ENCODE assay signal across 19 mouse cellular contexts in genomic region chr1:155843538-155843937, GRCm38 (mm10). TPM values are rescaled to one million over a fixed set of nuclear protein-coding genes. Genes with fewer than 3 reads are reported as not detected.
DNase-seq lines count a peak whose midpoint lies in the region; ATAC-seq lines count a peak whose summit lies in the region.
"Had no signal": no experiment of that assay in that cellular context is flagged by ENCODE, and none has a peak within 500 bp of the region (broad histone marks: within the 10 kb centered on the region; RNA-seq: fewer than 3 reads in every experiment).

No protein-coding gene starts in this region.

- DNase-seq in heart, adult 11 months: peak; percentile 70
- no peak for DNase-seq in kidney, postnatal 4 days
- DNase-seq in thymus, postnatal 0 days (ENCODE audit: low spot score): peak; percentile 7
- DNase-seq in thymus, postnatal 10 days (ENCODE audit: low spot score in 2 of 2): no peak
- no peak for DNase-seq in limb, embryonic 10.5 days (ENCODE audit: low spot score)
- DNase-seq in urinary bladder, postnatal 4 days (ENCODE audit: low spot score in 2 of 2): no peak
- DNase-seq: adrenal gland, postnatal 14 days; cerebellum, adult 2 months; forebrain, postnatal 0 days; gastrocnemius, adult 2 months; kidney, postnatal 14 days; thymus, postnatal 25 days had no signal

- no peak overlapping the region for H3K9ac ChIP-seq in heart, embryonic 11.5 days (ENCODE audit: low read depth, low read length)
- no peak overlapping the region for H3K9ac ChIP-seq in kidney, embryonic 14.5 days (ENCODE audit: low read depth, low read length)
- H3K9ac ChIP-seq: embryonic facial prominence, embryonic 12.5 days; forebrain, postnatal 0 days; hindbrain, embryonic 15.5 days; neural tube, embryonic 12.5 days; stomach, embryonic 15.5 days had no signal

- H3K4me1 ChIP-seq in heart, embryonic 11.5 days (ENCODE audit: control insufficient read depth, insufficient read depth, low read length): peaks cover 9% of the 10 kb centered on the region
- 0 out of 2 replicates have a peak, but pooled peaks cover 6% of the 10 kb centered on the region for H3K4me1 ChIP-seq in kidney, embryonic 14.5 days (ENCODE audit: control insufficient read depth, insufficient read depth, low read length)
- H3K4me1 ChIP-seq in limb, embryonic 10.5 days: no peaks in the 10 kb centered on the region
- H3K4me1 ChIP-seq: embryonic facial prominence, embryonic 12.5 days; hindbrain, embryonic 15.5 days; midbrain, embryonic 10.5 days; neural tube, embryonic 12.5 days; stomach, embryonic 15.5 days had no signal

- no peak overlapping the region for H3K4me2 ChIP-seq in heart, embryonic 11.5 days
- no peak overlapping the region for H3K4me2 ChIP-seq in kidney, embryonic 14.5 days (replicated peaks; ENCODE audit: low read depth, low read length)
- H3K4me2 ChIP-seq: embryonic facial prominence, embryonic 12.5 days; hindbrain, embryonic 15.5 days; neural tube, embryonic 12.5 days; stomach, embryonic 15.5 days had no signal

- H3K36me3 ChIP-seq in heart, embryonic 11.5 days (ENCODE audit: control insufficient read depth, insufficient read depth, low read length): 0 out of 2 replicates have a peak, but pooled peaks cover 6% of the 10 kb centered on the region
- H3K36me3 ChIP-seq in kidney, embryonic 14.5 days (ENCODE audit: control insufficient read depth, insufficient read depth, low read length): peaks cover 27% of the 10 kb centered on the region
- H3K36me3 ChIP-seq in limb, embryonic 10.5 days: peaks cover 36% of the 10 kb centered on the region

- no peaks in the 10 kb centered on the region for H3K9me3 ChIP-seq in heart, embryonic 11.5 days (replicated peaks; ENCODE audit: control insufficient read depth, low read length)
- H3K9me3 ChIP-seq in kidney, embryonic 14.5 days (ENCODE audit: control insufficient read depth, low read length): no peaks in the 10 kb centered on the region
- H3K9me3 ChIP-seq in limb, embryonic 10.5 days (replicated peaks): no peaks in the 10 kb centered on the region
- H3K9me3 ChIP-seq: embryonic facial prominence, embryonic 12.5 days; hindbrain, embryonic 15.5 days; midbrain, embryonic 10.5 days; neural tube, embryonic 12.5 days; stomach, embryonic 15.5 days had no signal

- ATAC-seq in heart, embryonic 11.5 days (replicated peaks; ENCODE audit: insufficient number of reproducible peaks, low FRiP score, low TSS enrichment): no peak
- ATAC-seq in kidney, embryonic 14.5 days (ENCODE audit: low FRiP score, low TSS enrichment): 0 out of 2 replicates have a peak, but pooled peaks have one; percentile 28
- ATAC-seq: forebrain, postnatal 0 days had no signal

- no peak overlapping the region for H3K4me3 ChIP-seq in heart, embryonic 11.5 days (ENCODE audit: low read depth, low read length)
- no peak overlapping the region for H3K4me3 ChIP-seq in kidney, embryonic 14.5 days (ENCODE audit: low read length)
- no peak overlapping the region for H3K4me3 ChIP-seq in limb, embryonic 10.5 days
- H3K4me3 ChIP-seq: embryonic facial prominence, embryonic 12.5 days; gastrocnemius, adult 2 months; hindbrain, embryonic 15.5 days; midbrain, embryonic 10.5 days; neural tube, embryonic 12.5 days; stomach, embryonic 15.5 days had no signal

- H3K27ac ChIP-seq in heart, embryonic 11.5 days (ENCODE audit: low read depth, low read length): no peak overlapping the region
- no peak overlapping the region for H3K27ac ChIP-seq in kidney, embryonic 14.5 days (ENCODE audit: low read depth, low read length)
- no peak overlapping the region for H3K27ac ChIP-seq in limb, embryonic 10.5 days
- H3K27ac ChIP-seq: embryonic facial prominence, embryonic 12.5 days; gastrocnemius, adult 2 months; hindbrain, embryonic 15.5 days; midbrain, embryonic 10.5 days; neural tube, embryonic 12.5 days; stomach, embryonic 15.5 days had no signal

- WGBS in heart, embryonic 11.5 days (ENCODE audit: insufficient replicate concordance): 76% methylated on average over 4 of the region's 4 CpGs
- 57% methylated on average over 4 of the region's 4 CpGs for WGBS in kidney, embryonic 14.5 days
- WGBS in limb, embryonic 10.5 days: 88% methylated on average over 4 of the region's 4 CpGs

- H3K27me3 ChIP-seq in heart, embryonic 11.5 days (ENCODE audit: control insufficient read depth, insufficient read depth, low read length): no peaks in the 10 kb centered on the region
- no peaks in the 10 kb centered on the region for H3K27me3 ChIP-seq in kidney, embryonic 14.5 days (ENCODE audit: control insufficient read depth, insufficient read depth, low read length)
- H3K27me3 ChIP-seq in limb, embryonic 10.5 days (ENCODE audit: low read depth, poor library complexity, severe bottlenecking): no peaks in the 10 kb centered on the region
- H3K27me3 ChIP-seq: embryonic facial prominence, embryonic 12.5 days; hindbrain, embryonic 15.5 days; neural tube, embryonic 12.5 days; stomach, embryonic 15.5 days had no signal

RNA-seq across cellular contexts. Expression of gene Qsox1, which starts 30.8 kb away (rescaled TPM):
- polyA plus RNA-seq in heart, embryonic 11.5 days (2014; fragmentation: Nextera tagmentation; extraction: Ambion mirVana): 10.7 and 12.1 TPM in 2 replicates
- polyA plus RNA-seq in kidney, embryonic 14.5 days (2014; fragmentation: Nextera tagmentation; extraction: Ambion mirVana): 11.0 and 13.5 TPM in 2 replicates
- 18.9 and 22.1 TPM in 2 replicates for polyA plus RNA-seq in thymus, postnatal 0 days (2015; fragmentation: Nextera tagmentation; extraction: Ambion mirVana)
- 12.7 and 17.2 TPM in 2 replicates for polyA plus RNA-seq in limb, embryonic 10.5 days (2016; fragmentation: Nextera tagmentation; extraction: Ambion mirVana)

Comparison
In these comparisons a context has a peak if more than half of its experiments do, and no peak if none do; other contexts are left out.
1. DNase-seq: peak in heart, adult 11 months (single experiment) and thymus, postnatal 0 days (single experiment); none in kidney, postnatal 4 days (0 of 2), thymus, postnatal 10 days (0 of 2), limb, embryonic 10.5 days (single experiment) and urinary bladder, postnatal 4 days (0 of 2).